Mouse (Mus musculus): ENCODE measurements around the gene Nbr1. TPM values are rescaled to one million over a fixed set of nuclear protein-coding genes. Genes with fewer than 3 reads are reported as not detected.

The Nbr1 gene
- polyA plus RNA-seq, 1 experiment from 2014 or later: 62.6 TPM

GRCm38 (mm10) chr11:101587676-101588075 lies 35.7 kb downstream of the Nbr1 start:
- DNase-seq (ENCODE audit: low spot score) (no peak), ATAC-seq (replicated peaks; ENCODE audit: low FRiP score, low read depth) (no peak)
- no peaks in the 10 kb centered on the region for H3K9me3 ChIP-seq (replicated peaks; ENCODE audit: low read length)
- H3K27ac ChIP-seq: no peak overlapping the region
- H3K4me2 ChIP-seq (ENCODE audit: low read length): no peak overlapping the region
- no peak overlapping the region for H3K9ac ChIP-seq (ENCODE audit: low read depth, low read length)
- WGBS: 83% methylated on average over 10 of the region's 10 CpGs
- TF ChIP-seq CTCF (IDR thresholded peaks at IDR 0.05; ENCODE audit: low read depth): no peak
- no peaks in the 10 kb centered on the region for H3K4me1 ChIP-seq (replicated peaks; ENCODE audit: insufficient read depth, low read length)
- no peak overlapping the region for H3K4me3 ChIP-seq (replicated peaks; ENCODE audit: low read depth, low read length)
- no peaks in the 10 kb centered on the region for H3K27me3 ChIP-seq (ENCODE audit: insufficient read depth, low read length)
- H3K36me3 ChIP-seq (ENCODE audit: insufficient read depth, low read length): no peaks in the 10 kb centered on the region

GRCm38 (mm10) chr11:101588868-101589267 lies 36.9 kb downstream of the Nbr1 start:
- H3K27ac ChIP-seq: peak overlapping the region; percentile 51; the same call in 1 of the 2 replicates
- WGBS: 88% methylated on average over 7 of the region's 7 CpGs
- H3K4me1 ChIP-seq (replicated peaks; ENCODE audit: insufficient read depth, low read length): no peaks in the 10 kb centered on the region
- no peak overlapping the region for H3K4me3 ChIP-seq (replicated peaks; ENCODE audit: low read depth, low read length)
- DNase-seq (ENCODE audit: low spot score) (no peak), ATAC-seq (replicated peaks; ENCODE audit: low FRiP score, low read depth) (no peak)
- no peaks in the 10 kb centered on the region for H3K9me3 ChIP-seq (replicated peaks; ENCODE audit: low read length)
- H3K36me3 ChIP-seq (ENCODE audit: insufficient read depth, low read length): no peaks in the 10 kb centered on the region
- no peaks in the 10 kb centered on the region for H3K27me3 ChIP-seq (ENCODE audit: insufficient read depth, low read length)
- H3K4me2 ChIP-seq (ENCODE audit: low read length): no peak overlapping the region
- no peak for TF ChIP-seq CTCF (IDR thresholded peaks at IDR 0.05; ENCODE audit: low read depth)
- no peak overlapping the region for H3K9ac ChIP-seq (ENCODE audit: low read depth, low read length)

DNA sequence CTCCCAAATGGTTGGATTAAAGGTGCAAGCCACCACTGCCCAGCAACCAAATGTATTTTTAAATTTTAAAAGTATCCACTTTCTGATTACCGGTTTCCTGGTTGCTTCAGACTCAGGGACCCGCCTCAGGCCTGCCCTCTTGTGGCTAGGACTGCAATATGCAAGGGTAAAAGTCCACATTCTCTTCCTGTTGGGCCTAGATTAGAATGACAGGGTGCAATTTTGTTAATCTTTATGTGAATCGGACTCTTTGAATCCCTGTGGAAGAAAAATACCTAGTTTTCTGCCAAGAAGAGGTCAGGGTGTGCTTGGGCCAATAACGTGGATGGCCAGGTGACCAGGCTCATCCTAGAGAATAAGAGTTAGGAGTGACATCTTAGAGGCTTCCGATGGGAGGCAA lies 37.5 kb downstream of the Nbr1 start:
- ATAC-seq (replicated peaks; ENCODE audit: low FRiP score, low read depth): peak; percentile 62
- peak overlapping the region; percentile 69; the same call in 1 of the 2 replicates for H3K27ac ChIP-seq
- DNase-seq (ENCODE audit: low spot score): peak; percentile 82
- peak; percentile 84 for TF ChIP-seq CTCF (IDR thresholded peaks at IDR 0.05; ENCODE audit: low read depth)
- WGBS: 26% methylated on average over 5 of the region's 5 CpGs
- no peak overlapping the region for H3K4me3 ChIP-seq (replicated peaks; ENCODE audit: low read depth, low read length)
- no peak overlapping the region for H3K9ac ChIP-seq (ENCODE audit: low read depth, low read length)
- no peaks in the 10 kb centered on the region for H3K9me3 ChIP-seq (replicated peaks; ENCODE audit: low read length)
- H3K27me3 ChIP-seq (ENCODE audit: insufficient read depth, low read length): no peaks in the 10 kb centered on the region
- no peak overlapping the region for H3K4me2 ChIP-seq (ENCODE audit: low read length)
- no peaks in the 10 kb centered on the region for H3K4me1 ChIP-seq (replicated peaks; ENCODE audit: insufficient read depth, low read length)
- H3K36me3 ChIP-seq (ENCODE audit: insufficient read depth, low read length): no peaks in the 10 kb centered on the region

- H3K36me3 ChIP-seq (ENCODE audit: insufficient read depth, low read length): no peaks in the 10 kb centered on the region
- no peak for TF ChIP-seq CTCF (IDR thresholded peaks at IDR 0.05; ENCODE audit: low read depth)
- peak overlapping the region; percentile 69; the same call in 1 of the 2 replicates for H3K27ac ChIP-seq
- no peaks in the 10 kb centered on the region for H3K9me3 ChIP-seq (replicated peaks; ENCODE audit: low read length)
- no peaks in the 10 kb centered on the region for H3K27me3 ChIP-seq (ENCODE audit: insufficient read depth, low read length)
- H3K9ac ChIP-seq (ENCODE audit: low read depth, low read length): no peak overlapping the region
- H3K4me3 ChIP-seq (replicated peaks; ENCODE audit: low read depth, low read length): no peak overlapping the region
- H3K4me1 ChIP-seq (replicated peaks; ENCODE audit: insufficient read depth, low read length): no peaks in the 10 kb centered on the region
- no peak overlapping the region for H3K4me2 ChIP-seq (ENCODE audit: low read length)
- ATAC-seq (replicated peaks; ENCODE audit: low FRiP score, low read depth) (no peak), DNase-seq (ENCODE audit: low spot score) (no peak)
- 76% methylated on average over 12 of the region's 12 CpGs for WGBS
Measured at GRCm38 (mm10) chr11:101589989-101590624, 38.2 kb downstream of the Nbr1 start.

GRCm38 (mm10) chr11:101599156-101599555 lies 47.2 kb downstream of the Nbr1 start, which contains the start of gene Gm11634:
Gm11634 (minus strand) TSS chr11:101599256.
- no peak for DNase-seq (ENCODE audit: low spot score)
- Histone ChIP-seq H3K9ac (ENCODE audit: low read depth, low read length) (no peak within 1 kb of the TSS), H3K9me3 (replicated peaks; ENCODE audit: low read length) (no peaks in the 10 kb centered on the region), H3K27ac (no peak within 1 kb of the TSS), H3K36me3 (ENCODE audit: insufficient read depth, low read length) (no peaks in the 10 kb centered on the region), H3K4me2 (ENCODE audit: low read length) (no peak within 1 kb of the TSS), H3K4me3 (replicated peaks; ENCODE audit: low read depth, low read length) (no peak within 1 kb of the TSS), H3K4me1 (replicated peaks; ENCODE audit: insufficient read depth, low read length) (no peaks in the 10 kb centered on the region), H3K27me3 (ENCODE audit: insufficient read depth, low read length) (no peaks in the 10 kb centered on the region)
- TF ChIP-seq CTCF (IDR thresholded peaks at IDR 0.05; ENCODE audit: low read depth): no peak
- no peak for ATAC-seq (replicated peaks; ENCODE audit: low FRiP score, low read depth)
- 82% methylated on average over 6 of the region's 6 CpGs for WGBS

DNA sequence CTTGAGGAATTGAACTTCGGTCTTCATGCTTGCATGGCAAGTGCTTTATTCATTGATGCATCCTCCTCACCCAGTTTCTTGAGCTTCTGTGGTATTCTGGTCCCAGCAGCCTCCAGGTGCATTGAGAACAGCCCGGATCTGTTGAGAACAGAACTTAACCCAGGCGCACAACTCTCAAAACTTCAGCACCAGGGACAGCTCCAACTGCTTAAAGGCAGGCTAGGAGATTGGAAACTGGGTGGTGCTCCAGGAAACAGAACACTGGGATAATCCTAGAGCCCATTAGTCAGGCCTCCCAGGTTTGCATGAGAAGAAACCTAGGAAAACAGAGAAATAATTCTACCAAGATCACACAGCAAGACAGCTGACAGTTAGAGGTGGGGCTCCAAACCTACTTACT lies 50.5 kb downstream of the Nbr1 start:
- no peaks in the 10 kb centered on the region for H3K27me3 ChIP-seq (ENCODE audit: insufficient read depth, low read length)
- no peak for TF ChIP-seq CTCF (IDR thresholded peaks at IDR 0.05; ENCODE audit: low read depth)
- 12% methylated on average over 3 of the region's 3 CpGs for WGBS
- DNase-seq (ENCODE audit: low spot score): peak; percentile 90
- no peak overlapping the region for H3K9ac ChIP-seq (ENCODE audit: low read depth, low read length)
- no peak overlapping the region for H3K4me3 ChIP-seq (replicated peaks; ENCODE audit: low read depth, low read length)
- no peaks in the 10 kb centered on the region for H3K36me3 ChIP-seq (ENCODE audit: insufficient read depth, low read length)
- no peak overlapping the region for H3K4me2 ChIP-seq (ENCODE audit: low read length)
- H3K9me3 ChIP-seq (replicated peaks; ENCODE audit: low read length): no peaks in the 10 kb centered on the region
- ATAC-seq (replicated peaks; ENCODE audit: low FRiP score, low read depth): no peak
- H3K27ac ChIP-seq: no peak overlapping the region
- H3K4me1 ChIP-seq (replicated peaks; ENCODE audit: insufficient read depth, low read length): no peaks in the 10 kb centered on the region
